Mouse (Mus musculus): ENCODE data around the gene Gm20388. TPM values are rescaled to one million over a fixed set of nuclear protein-coding genes. Genes with fewer than 3 reads are reported as not detected.
A peak's percentile ranks its signal among the peaks of the same experiment; 100 is the strongest.

The Gm20388 gene
- total RNA-seq, 1 experiment: 27.0 TPM

GRCm38 (mm10) chr8:120631441-120632375, 721.1 kb downstream of the Gm20388 start:
- H3K9me3 ChIP-seq (ENCODE audit: control insufficient read depth, insufficient read depth, low read depth, low read length): no peaks in the 10 kb centered on the region
- in situ Hi-C loops (cut with MboI; ENCODE audit: low sequenced_read_pairs in 2 of 2, unreplicated experiment in 2 of 2): no loop called here
- peaks cover 7 to 35% of the 10 kb centered on the region in 2 experiments; a peak in 3 of 4 replicates for H3K4me1 ChIP-seq (ENCODE audit: control insufficient read depth in 2 of 2, insufficient read depth in 2 of 2, low read length in 2 of 2, poor library complexity in 1 of 2)
- peak overlapping the region; percentile 50 for H3K27ac ChIP-seq (ENCODE audit: insufficient read depth, low read depth, low read length, poor library complexity, severe bottlenecking)
- DNase-seq (ENCODE audit: low read depth, low spot score): peak; percentile 47
- peak overlapping the region; percentile 4; the same call in 1 of the 2 replicates for H3K9ac ChIP-seq (ENCODE audit: insufficient read depth, low read depth, low read length, poor library complexity, severe bottlenecking)
- peak overlapping the region in 1 of 2 experiments; percentile 14; a peak in 2 of 4 replicates for H3K4me3 ChIP-seq (ENCODE audit: insufficient read depth in 1 of 2, low read depth in 1 of 2, low read length in 2 of 2, poor library complexity in 1 of 2, severe bottlenecking in 1 of 2)
- TF ChIP-seq ZC3H11A (IDR thresholded peaks at IDR 0.05; ENCODE audit: borderline replicate concordance, low read depth, low read length) (no peak), CHD2 (IDR thresholded peaks at IDR 0.05; ENCODE audit: low read depth, low read length) (no peak), MAFK (IDR thresholded peaks at IDR 0.05; ENCODE audit: insufficient read depth, low read depth, low read length) (no peak), ZNF384 (IDR thresholded peaks at IDR 0.05; ENCODE audit: low read depth, low read length) (no peak)
- no peaks in the 10 kb centered on the region for H3K36me3 ChIP-seq (ENCODE audit: control insufficient read depth, insufficient read depth, low read length, poor library complexity, severe bottlenecking)

GRCm38 (mm10) chr8:120632969-120633664, 722.5 kb downstream of the Gm20388 start:
- Histone ChIP-seq H3K36me3 (ENCODE audit: control insufficient read depth, insufficient read depth, low read length, poor library complexity, severe bottlenecking) (no peaks in the 10 kb centered on the region), H3K4me1 (ENCODE audit: control insufficient read depth in 2 of 2, insufficient read depth in 2 of 2, low read length in 2 of 2, poor library complexity in 1 of 2) (peaks cover 7 to 31% of the 10 kb centered on the region in 2 experiments; a peak in 3 of 4 replicates), H3K9me3 (ENCODE audit: control insufficient read depth, insufficient read depth, low read depth, low read length) (no peaks in the 10 kb centered on the region), H3K4me3 (ENCODE audit: insufficient read depth in 1 of 2, low read depth in 1 of 2, low read length in 2 of 2, poor library complexity in 1 of 2, severe bottlenecking in 1 of 2) (peak overlapping the region; percentile 74 to 75), H3K27ac (ENCODE audit: insufficient read depth, low read depth, low read length, poor library complexity, severe bottlenecking) (peak overlapping the region; percentile 50; the same call in 1 of the 2 replicates), H3K9ac (ENCODE audit: insufficient read depth, low read depth, low read length, poor library complexity, severe bottlenecking) (peak overlapping the region; percentile 75)
- no peak for DNase-seq (ENCODE audit: low read depth, low spot score)
- no peak for TF ChIP-seq ZC3H11A (IDR thresholded peaks at IDR 0.05; ENCODE audit: borderline replicate concordance, low read depth, low read length)
- TF ChIP-seq CHD2 (IDR thresholded peaks at IDR 0.05; ENCODE audit: low read depth, low read length): no peak
- TF ChIP-seq ZNF384 (IDR thresholded peaks at IDR 0.05; ENCODE audit: low read depth, low read length): no peak
- no peak for TF ChIP-seq MAFK (IDR thresholded peaks at IDR 0.05; ENCODE audit: insufficient read depth, low read depth, low read length)
- TF ChIP-seq HCFC1 (IDR thresholded peaks at IDR 0.05; ENCODE audit: borderline replicate concordance, insufficient read depth, low read length): no peak
- in situ Hi-C loops (cut with MboI; ENCODE audit: low sequenced_read_pairs in 2 of 2, unreplicated experiment in 2 of 2): no loop called here

- Histone ChIP-seq H3K4me3 (ENCODE audit: insufficient read depth in 1 of 2, low read depth in 1 of 2, low read length in 2 of 2, poor library complexity in 1 of 2, severe bottlenecking in 1 of 2) (peak overlapping the region; percentile 74 to 75), H3K36me3 (ENCODE audit: control insufficient read depth, insufficient read depth, low read length, poor library complexity, severe bottlenecking) (no peaks in the 10 kb centered on the region), H3K27ac (ENCODE audit: insufficient read depth, low read depth, low read length, poor library complexity, severe bottlenecking) (no peak overlapping the region), H3K4me1 (ENCODE audit: control insufficient read depth in 2 of 2, insufficient read depth in 2 of 2, low read length in 2 of 2, poor library complexity in 1 of 2) (peaks cover 7 to 29% of the 10 kb centered on the region in 2 experiments; a peak in 3 of 4 replicates), H3K9me3 (ENCODE audit: control insufficient read depth, insufficient read depth, low read depth, low read length) (no peaks in the 10 kb centered on the region), H3K9ac (ENCODE audit: insufficient read depth, low read depth, low read length, poor library complexity, severe bottlenecking) (peak overlapping the region; percentile 75)
- in situ Hi-C loops (cut with MboI; ENCODE audit: low sequenced_read_pairs in 2 of 2, unreplicated experiment in 2 of 2): no loop called here
- no peak for DNase-seq (ENCODE audit: low read depth, low spot score)
- TF ChIP-seq MAFK (IDR thresholded peaks at IDR 0.05; ENCODE audit: insufficient read depth, low read depth, low read length): no peak
Observed at GRCm38 (mm10) chr8:120633665-120634271, 723.1 kb downstream of the Gm20388 start.

- H3K36me3 ChIP-seq (ENCODE audit: control insufficient read depth, insufficient read depth, low read length, poor library complexity, severe bottlenecking): no peaks in the 10 kb centered on the region
- peaks cover 7 to 29% of the 10 kb centered on the region in 2 experiments; a peak in 3 of 4 replicates for H3K4me1 ChIP-seq (ENCODE audit: control insufficient read depth in 2 of 2, insufficient read depth in 2 of 2, low read length in 2 of 2, poor library complexity in 1 of 2)
- DNase-seq (ENCODE audit: low read depth, low spot score): no peak
- H3K4me3 ChIP-seq (ENCODE audit: insufficient read depth in 1 of 2, low read depth in 1 of 2, low read length in 2 of 2, poor library complexity in 1 of 2, severe bottlenecking in 1 of 2): peak overlapping the region; percentile 74 to 75
- in situ Hi-C loops (cut with MboI; ENCODE audit: low sequenced_read_pairs in 2 of 2, unreplicated experiment in 2 of 2): no loop called here
- H3K9ac ChIP-seq (ENCODE audit: insufficient read depth, low read depth, low read length, poor library complexity, severe bottlenecking): peak overlapping the region; percentile 75
- TF ChIP-seq ZNF384 (IDR thresholded peaks at IDR 0.05; ENCODE audit: low read depth, low read length) (no peak), MAFK (IDR thresholded peaks at IDR 0.05; ENCODE audit: insufficient read depth, low read depth, low read length) (no peak), CHD2 (IDR thresholded peaks at IDR 0.05; ENCODE audit: low read depth, low read length) (no peak), ZC3H11A (IDR thresholded peaks at IDR 0.05; ENCODE audit: borderline replicate concordance, low read depth, low read length) (no peak), HCFC1 (IDR thresholded peaks at IDR 0.05; ENCODE audit: borderline replicate concordance, insufficient read depth, low read length) (no peak)
- no peak overlapping the region for H3K27ac ChIP-seq (ENCODE audit: insufficient read depth, low read depth, low read length, poor library complexity, severe bottlenecking)
- no peaks in the 10 kb centered on the region for H3K9me3 ChIP-seq (ENCODE audit: control insufficient read depth, insufficient read depth, low read depth, low read length)
Observed at GRCm38 (mm10) chr8:120634329-120634839, 723.7 kb downstream of the Gm20388 start.
